Mouse (Mus musculus) liver, embryonic 11.5 days (tissue): Measurements from ENCODE around the gene Rps23. TPM values are rescaled to one million over a fixed set of nuclear protein-coding genes. Genes with fewer than 3 reads are reported as not detected.
A peak's percentile ranks its signal among the peaks of the same experiment; 100 is the strongest.
"Not testable (repeated sequence)": the region's sequence is repeated elsewhere in the genome, so short reads cannot be mapped to it uniquely, and the experiment has no call there.

Experiments
- ATAC-seq: fragments of 200-750 bp; cut with Nextera tagmentation; replicated peaks from 2 replicates; pipeline ENCODE4 v1.8.0; 2017; ENCODE audit warnings: moderate number of reproducible peaks, mild to moderate bottlenecking, moderate TSS enrichment, moderate library complexity; ENCODE audit not compliant: low FRiP score
- DNase-seq: peaks from one replicate; pipeline ENCODE4 v3.0.0-alpha.2; 2017; ENCODE audit warnings: low spot score
- H3K27ac ChIP-seq: fragments of 300-500 bp; sonication (generic); 2 replicates; pipeline ENCODE4 v1.5.1; 2014; ENCODE audit warnings: mild to moderate bottlenecking, low read depth, low read length, control low read depth
- H3K27me3 ChIP-seq: fragments of 300-500 bp; sonication (generic); replicated peaks from 2 replicates; pipeline ENCODE4 v1.6.1; 2014; ENCODE audit warnings: low read length, mixed read lengths; ENCODE audit not compliant: control insufficient read depth, insufficient read depth
- H3K36me3 ChIP-seq: fragments of 300-500 bp; sonication (generic); 2 replicates; pipeline ENCODE4 v1.6.1; 2014; ENCODE audit warnings: mild to moderate bottlenecking, low read length, moderate library complexity, mixed read lengths; ENCODE audit not compliant: control insufficient read depth, insufficient read depth
- H3K4me1 ChIP-seq: fragments of 300-500 bp; sonication (generic); replicated peaks from 2 replicates; pipeline ENCODE4 v1.6.1; 2014; ENCODE audit warnings: low read length, mixed read lengths; ENCODE audit not compliant: control insufficient read depth, insufficient read depth
- H3K4me2 ChIP-seq: fragments of 300-500 bp; sonication (generic); 2 replicates; pipeline ENCODE4 v1.6.1; 2014; ENCODE audit warnings: mild to moderate bottlenecking, control low read depth, moderate library complexity
- H3K4me3 ChIP-seq: fragments of 300-500 bp; sonication (generic); 2 replicates; pipeline ENCODE4 v1.5.1; 2014; ENCODE audit warnings: low read depth, low read length, control low read depth
- H3K9ac ChIP-seq: fragments of 300-500 bp; sonication (generic); 2 replicates; pipeline ENCODE4 v1.6.1; 2014; ENCODE audit warnings: low read depth, low read length, control low read depth
- H3K9me3 ChIP-seq: fragments of 300-500 bp; sonication (generic); 2 replicates; pipeline ENCODE4 v1.6.1; 2016; ENCODE audit warnings: low read length, inconsistent platforms, mixed read lengths; ENCODE audit not compliant: control insufficient read depth
- WGBS: fragments of 180-500 bp; shearing (Covaris S2); extraction: QIAGEN DNeasy Blood & Tissue Kit; methylation state at CpG from one replicate; pipeline ENCODE4 v1.1.7; 2014; 5-methylcytosine and 5-hydroxymethylcytosine counted together
- polyA plus RNA-seq: library from polyadenylated mRNA; unstranded; fragments of >200 nt; fragmentation: Nextera tagmentation; extraction: Ambion mirVana; gene quantifications from 2 replicates; pipeline ENCODE4 v1.2.1, GENCODE M21; 2014

The Rps23 gene
- polyA plus RNA-seq, 1 experiment from 2014 or later, result 365 TPM

DNA sequence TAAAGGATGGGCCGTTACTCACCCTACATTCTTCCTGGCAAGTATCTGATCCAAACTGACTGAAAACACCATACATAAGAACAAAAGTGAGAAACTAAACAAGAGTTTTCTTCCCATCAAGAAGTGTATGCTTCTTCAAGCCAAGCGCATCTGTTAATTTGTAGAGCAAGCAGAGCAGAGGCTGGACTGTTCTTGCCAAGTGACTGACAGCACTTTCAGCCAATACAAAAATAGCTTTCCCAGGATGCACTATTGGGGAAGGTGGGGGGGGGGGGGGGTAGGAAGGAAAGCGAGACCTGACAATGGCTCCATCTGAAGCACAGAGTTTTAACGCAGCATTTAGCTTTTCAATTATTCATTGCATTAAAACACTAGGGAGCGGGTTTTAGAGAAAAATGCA is 17.6 kb upstream of the Rps23 start, which contains the start of gene Atp6ap1l:
Gene Atp6ap1l, minus strand, starts transcription at position 180 of the 400 bp plus-strand sequence.
- WGBS, result 87% methylated on average over 5 of the region's 5 CpGs
- ATAC-seq, result no peak

DNA sequence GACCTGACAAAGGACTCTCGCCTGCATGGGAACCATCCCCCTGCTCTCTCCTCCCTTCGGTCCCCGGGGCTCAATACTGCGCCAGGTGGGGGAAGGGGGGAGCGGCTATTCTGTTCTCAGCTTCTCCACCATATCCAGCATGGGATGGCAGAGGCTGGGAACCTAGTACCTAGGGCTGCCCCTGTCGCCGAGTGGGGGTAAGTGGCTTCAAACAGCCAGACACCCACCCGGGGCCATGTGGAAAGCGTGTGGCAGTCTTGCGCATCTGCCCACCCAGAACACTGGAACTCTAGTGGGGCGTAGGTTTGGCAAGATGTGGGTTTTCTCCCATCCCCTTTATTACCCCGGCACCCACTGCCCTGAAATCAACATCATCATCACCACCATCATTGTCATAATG is 15.4 kb upstream of the Rps23 start:
- no peak overlapping the region for H3K4me2 ChIP-seq
- H3K36me3 ChIP-seq, result no peaks in the 10 kb centered on the region
- DNase-seq (no peak), ATAC-seq (no peak)
- H3K9ac ChIP-seq, result no peak overlapping the region
- no peaks in the 10 kb centered on the region for H3K4me1 ChIP-seq
- H3K9me3 ChIP-seq, result no peaks in the 10 kb centered on the region
- H3K27me3 ChIP-seq, result no peaks in the 10 kb centered on the region
- WGBS, result 86% methylated on average over 12 of the region's 12 CpGs
- no peak overlapping the region for H3K4me3 ChIP-seq
- H3K27ac ChIP-seq, result no peak overlapping the region

More for the DNA sequence above, 17.6 kb upstream of the Rps23 start, which contains the start of gene Atp6ap1l:
- Histone ChIP-seq H3K4me1 (no peaks in the 10 kb centered on the region), H3K27me3 (no peaks in the 10 kb centered on the region), H3K4me3 (no peak within 1 kb of the TSS), H3K27ac (no peak within 1 kb of the TSS), H3K9me3 (no peaks in the 10 kb centered on the region), H3K36me3 (no peaks in the 10 kb centered on the region), H3K4me2 (no peak within 1 kb of the TSS), H3K9ac (no peak within 1 kb of the TSS)
- DNase-seq, result no peak

DNA sequence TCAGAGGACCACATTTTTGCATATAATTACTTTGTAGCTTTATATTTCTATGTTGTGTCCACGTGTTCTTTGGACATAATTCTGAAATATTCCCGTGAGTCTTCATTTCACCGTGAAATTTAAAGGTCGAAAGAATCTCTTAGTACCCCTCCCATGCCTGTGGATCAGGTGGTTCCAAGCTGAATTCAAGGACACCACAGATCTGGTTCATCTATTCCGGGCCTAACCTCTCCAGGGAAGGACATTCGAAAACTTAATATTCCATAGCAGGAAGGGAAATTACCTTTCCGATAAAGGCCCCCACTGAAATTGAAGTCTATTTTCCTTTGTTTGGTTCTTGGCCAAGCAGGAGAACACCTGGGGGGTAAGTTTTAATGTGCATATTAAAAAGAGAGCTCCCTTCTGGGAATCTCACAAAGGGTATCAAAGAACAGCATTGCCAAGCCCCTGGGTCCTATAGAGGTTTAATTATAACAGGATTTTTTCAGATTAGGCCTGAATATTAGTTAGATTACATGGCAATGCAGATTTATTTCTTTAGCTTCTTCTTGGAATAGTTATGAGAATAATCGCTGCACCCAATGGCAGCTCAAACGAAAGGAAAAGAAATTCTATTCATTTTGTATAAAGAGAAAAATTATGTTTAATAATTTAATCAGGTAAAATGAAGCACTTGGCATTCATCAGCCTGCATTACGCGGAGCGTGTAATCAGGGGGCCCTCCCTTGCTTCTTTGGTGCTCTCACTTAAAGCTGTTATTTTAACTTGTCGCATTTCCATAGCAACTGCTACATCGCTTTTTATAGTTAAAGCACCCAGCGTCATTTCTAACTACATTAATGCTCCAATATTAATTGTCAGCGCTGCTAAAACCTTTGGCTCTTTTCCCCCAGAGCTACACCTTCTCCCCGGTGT is 9.7 kb upstream of the Rps23 start:
- Histone ChIP-seq H3K27me3 (no peaks in the 10 kb centered on the region), H3K9me3 (no peaks in the 10 kb centered on the region), H3K4me2 (no peak overlapping the region), H3K9ac (no peak overlapping the region), H3K27ac (no peak overlapping the region), H3K4me1 (no peaks in the 10 kb centered on the region), H3K36me3 (no peaks in the 10 kb centered on the region), H3K4me3 (no peak overlapping the region)
- WGBS, result 83% methylated on average over 17 of the region's 17 CpGs
- ATAC-seq, result no peak
- no peak for DNase-seq

DNA sequence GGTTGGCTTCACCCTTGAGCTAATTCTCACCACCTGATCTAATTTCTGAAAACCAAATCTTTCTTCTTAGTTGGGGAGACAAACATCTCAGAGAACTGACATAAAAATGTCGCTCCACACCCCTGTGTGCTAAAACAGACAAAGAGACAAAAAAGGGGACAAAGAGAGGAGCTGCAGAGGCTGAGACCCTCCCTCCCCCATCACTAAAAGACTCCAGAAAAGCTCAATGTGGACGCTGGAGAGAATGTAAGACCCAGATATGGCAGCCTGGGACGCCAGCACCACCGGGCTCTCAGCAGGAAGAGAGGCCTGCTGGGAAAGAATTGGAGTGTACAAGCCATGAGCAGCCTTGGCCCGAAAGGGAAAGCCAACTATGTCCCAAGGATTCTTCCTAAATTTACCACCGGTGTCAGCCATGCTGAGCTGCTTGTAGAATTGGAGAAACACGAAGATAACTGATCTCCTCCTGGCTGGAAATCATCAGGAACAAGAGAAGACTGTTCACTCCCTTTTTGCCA is 9.0 kb upstream of the Rps23 start:
- Histone ChIP-seq H3K9ac (no peak overlapping the region), H3K9me3 (no peaks in the 10 kb centered on the region), H3K27ac (no peak overlapping the region), H3K4me3 (no peak overlapping the region), H3K4me1 (no peaks in the 10 kb centered on the region), H3K4me2 (no peak overlapping the region), H3K27me3 (no peaks in the 10 kb centered on the region), H3K36me3 (no peaks in the 10 kb centered on the region)
- no peak for DNase-seq
- 65% methylated on average over 7 of the region's 7 CpGs for WGBS
- ATAC-seq, result no peak

DNA sequence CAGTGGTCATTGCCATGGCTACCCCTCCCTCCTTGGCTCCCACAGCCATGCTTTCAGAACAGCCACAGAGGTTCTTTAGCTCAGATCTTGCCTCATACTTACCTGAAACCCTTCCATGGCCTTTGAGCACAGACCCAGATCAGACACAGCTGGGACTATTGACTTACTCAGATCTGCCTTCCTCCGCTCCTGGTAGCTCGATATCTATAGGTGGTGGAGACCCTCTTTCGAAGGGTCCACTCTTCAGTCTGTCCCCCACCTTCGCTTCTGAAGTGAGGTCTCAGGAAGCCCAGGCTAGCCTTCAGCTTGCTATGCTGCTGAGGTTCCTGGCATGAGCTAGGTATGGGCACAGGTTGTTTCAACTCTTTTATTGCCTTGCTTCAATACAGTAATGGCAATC is 8.0 kb upstream of the Rps23 start:
- H3K36me3 ChIP-seq, result no peaks in the 10 kb centered on the region
- WGBS, result 89% methylated on average over 4 of the region's 4 CpGs
- no peak for DNase-seq
- no peaks in the 10 kb centered on the region for H3K9me3 ChIP-seq
- no peaks in the 10 kb centered on the region for H3K4me1 ChIP-seq
- no peak overlapping the region for H3K4me2 ChIP-seq
- H3K27ac ChIP-seq, result no peak overlapping the region
- no peak overlapping the region for H3K4me3 ChIP-seq
- no peaks in the 10 kb centered on the region for H3K27me3 ChIP-seq
- ATAC-seq, result no peak
- H3K9ac ChIP-seq, result no peak overlapping the region

DNA sequence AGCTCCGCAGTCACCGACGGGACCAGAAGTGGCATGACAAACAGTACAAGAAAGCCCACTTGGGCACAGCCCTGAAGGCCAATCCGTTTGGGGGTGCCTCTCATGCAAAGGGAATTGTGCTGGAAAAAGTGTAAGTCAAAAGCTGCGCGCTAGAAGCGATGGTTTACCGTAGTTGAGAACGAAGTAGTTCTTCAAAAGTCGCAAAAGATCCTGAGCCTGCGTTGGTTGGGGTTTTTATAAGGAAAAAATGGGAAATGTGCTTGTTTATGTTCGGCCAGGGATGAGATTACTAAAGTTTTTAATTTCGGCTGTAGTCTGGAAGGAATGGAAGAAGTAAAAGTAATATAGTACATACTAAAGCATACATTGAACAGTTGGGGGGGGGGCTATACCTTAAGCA is 859 bp downstream of the Rps23 start:
- peak overlapping the region; percentile 68 for H3K4me2 ChIP-seq
- H3K4me3 ChIP-seq, result peak overlapping the region; percentile 94
- ATAC-seq, H3K4me1 ChIP-seq, H3K27me3 ChIP-seq, H3K9me3 ChIP-seq, DNase-seq: not testable (repeated sequence)
- peaks cover 19% of the 10 kb centered on the region for H3K36me3 ChIP-seq
- under 1% methylated on average over 13 of the region's 13 CpGs for WGBS
- peak overlapping the region; percentile 100 for H3K9ac ChIP-seq
- H3K27ac ChIP-seq, result peak overlapping the region; percentile 89

DNA sequence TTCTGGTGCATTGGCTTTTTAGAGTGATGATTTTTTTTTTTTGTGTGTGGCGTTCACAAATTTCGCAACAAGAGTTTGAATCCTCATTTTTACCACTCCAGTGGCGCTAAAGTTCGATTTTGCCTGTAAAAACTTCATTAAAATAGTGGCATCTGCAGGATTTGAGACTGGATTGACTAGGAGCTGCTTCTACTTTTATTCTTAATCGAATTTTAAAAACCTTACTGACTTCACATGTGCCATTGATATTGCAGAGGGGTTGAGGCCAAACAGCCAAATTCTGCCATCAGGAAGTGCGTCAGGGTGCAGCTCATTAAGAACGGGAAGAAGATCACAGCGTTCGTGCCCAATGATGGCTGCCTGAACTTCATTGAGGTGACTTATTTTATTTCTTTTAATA is 1.3 kb downstream of the Rps23 start:
- DNase-seq (no peak), ATAC-seq (no peak)
- Histone ChIP-seq H3K4me3 (peak overlapping the region; percentile 94), H3K4me1 (peaks cover 4% of the 10 kb centered on the region), H3K27ac (peak overlapping the region; percentile 89), H3K27me3 (no peaks in the 10 kb centered on the region), H3K9me3 (no peaks in the 10 kb centered on the region), H3K4me2 (peak overlapping the region; percentile 68), H3K9ac (peak overlapping the region; percentile 100), H3K36me3 (peaks cover 21% of the 10 kb centered on the region)
- 24% methylated on average over 9 of the region's 9 CpGs for WGBS

DNA sequence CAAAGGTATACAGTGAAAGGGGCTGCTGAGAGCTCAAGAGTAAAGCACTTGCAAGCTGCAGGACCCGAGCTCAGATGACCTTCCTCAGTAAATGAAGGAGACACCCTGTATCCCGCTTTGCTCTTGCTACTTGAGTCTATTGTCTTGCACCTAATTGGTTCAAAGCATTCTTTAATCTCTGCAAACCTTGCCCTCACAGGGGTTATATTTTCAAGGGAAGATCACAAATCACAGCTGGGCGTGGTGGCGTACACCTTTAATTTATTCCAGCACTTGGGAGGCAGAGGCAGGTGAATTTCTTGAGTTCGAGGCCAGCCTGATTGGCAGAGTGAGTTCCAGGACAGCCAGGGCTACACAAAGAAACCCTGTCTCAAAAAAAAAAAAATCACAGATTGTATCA is 2.4 kb downstream of the Rps23 start:
- no peaks in the 10 kb centered on the region for H3K27me3 ChIP-seq
- 86% methylated on average over 5 of the region's 5 CpGs for WGBS
- DNase-seq, result no peak
- H3K4me2 ChIP-seq, result peak overlapping the region; percentile 68
- H3K36me3 ChIP-seq, result peaks cover 21% of the 10 kb centered on the region
- peak overlapping the region; percentile 36; the same call in 1 of the 2 replicates for H3K9ac ChIP-seq
- peaks cover 4% of the 10 kb centered on the region for H3K4me1 ChIP-seq
- H3K9me3 ChIP-seq, result no peaks in the 10 kb centered on the region
- H3K27ac ChIP-seq, result no peak overlapping the region
- H3K4me3 ChIP-seq, result no peak overlapping the region
- no peak for ATAC-seq
